Mouse (Mus musculus): ENCODE data around the gene Psapl1.

DNA sequence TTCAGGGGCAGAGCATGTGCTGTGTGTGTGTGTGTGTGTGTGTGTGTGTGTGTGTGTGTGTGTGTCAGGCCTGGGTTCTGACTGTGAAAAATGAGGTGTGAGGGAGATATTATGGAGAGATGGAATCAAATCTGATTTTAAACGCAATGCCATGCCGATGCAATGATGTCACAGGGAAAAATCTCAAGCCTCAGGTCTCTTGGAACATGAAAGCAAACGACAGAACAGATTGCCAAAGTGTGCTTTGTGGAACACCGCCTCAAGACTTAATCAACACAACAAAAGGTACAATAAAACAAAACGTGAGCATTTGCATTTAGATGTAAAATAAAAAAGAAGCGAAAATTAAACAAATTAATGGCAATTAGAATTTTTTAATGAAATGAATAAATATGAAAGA is 16.8 kb downstream of the Psapl1 start:
- TF ChIP-seq USF1 (IDR thresholded peaks at IDR 0.05; ENCODE audit: low read depth) (no peak), CEBPB (IDR thresholded peaks at IDR 0.05; ENCODE audit: low read depth) (no peak), CTCF (IDR thresholded peaks at IDR 0.05; ENCODE audit: control insufficient read depth, insufficient read depth, insufficient read length) (no peak)

All from C2C12 (cell line).